Mouse (Mus musculus) gastrocnemius, postnatal 36 days (tissue): Measurements from ENCODE around the gene Mob1b. TPM values are rescaled to one million over a fixed set of nuclear protein-coding genes. Genes with fewer than 3 reads are reported as not detected.

Experiments used
- total RNA-seq, 2 experiments: library from RNA; stranded (reverse); gene quantifications; 2 replicates each; pipeline ENCODE4 v1.2.3; 2021

Gene Mob1b
- total RNA-seq, 2 experiments from 2014 or later, result 20.9 to 21.3 TPM

Other genes with a start within 250 kb of the Mob1b start
- not detected for gene Enam, start 232.9 kb upstream of the Mob1b start, total RNA-seq
- gene Jchain, start 193.0 kb upstream of the Mob1b start, total RNA-seq, result under 1 TPM; 0.30 to 0.33 TPM
- gene Utp3, start 166.4 kb upstream of the Mob1b start, total RNA-seq, result 10 to 100 TPM; 20.5 to 23.6 TPM
- 1 to 10 TPM; 6.6 to 6.7 TPM for gene Rufy3, start 155.8 kb upstream of the Mob1b start, total RNA-seq
- 100 to 1,000 TPM; 115 to 129 TPM for gene Grsf1, start 44.7 kb upstream of the Mob1b start, total RNA-seq
- 1 to 10 TPM; 1.1 to 1.9 TPM for gene Dck, start 44.1 kb downstream of the Mob1b start, total RNA-seq
- gene Slc4a4, start 166.0 kb downstream of the Mob1b start, total RNA-seq, result 10 to 100 TPM; 15.3 to 20.3 TPM